Mouse (Mus musculus) activated CD4-positive, CD25-positive, alpha-beta regulatory T cell, adult 4 months (primary cell): ENCODE results near the gene Gpr37l1. TPM values are rescaled to one million over a fixed set of nuclear protein-coding genes. Genes with fewer than 3 reads are reported as not detected.
A peak's percentile ranks its signal among the peaks of the same experiment; 100 is the strongest.

Source experiments
- ATAC-seq: one replicate; pipeline ENCODE4 v1.8.0; 2017
- polyA plus RNA-seq, 2 experiments: library from polyadenylated mRNA; unstranded; fragments of 100-300 nt; shearing (Covaris generic); gene quantifications; one replicate each; pipeline ENCODE4 v1.2.1; 2017

The Gpr37l1 gene
- polyA plus RNA-seq, 2 experiments from 2014 or later, result not detected

- ATAC-seq, result no peak
Measured at GRCm38 (mm10) chr1:135181880-135182623, 14.6 kb upstream of the Gpr37l1 start.

- no peak for ATAC-seq
Measured at GRCm38 (mm10) chr1:135181275-135181674, 13.8 kb upstream of the Gpr37l1 start.

GRCm38 (mm10) chr1:135180830-135181229, 13.3 kb upstream of the Gpr37l1 start:
- no peak for ATAC-seq

GRCm38 (mm10) chr1:135178863-135179262, 11.4 kb upstream of the Gpr37l1 start:
- no peak for ATAC-seq

- no peak for ATAC-seq
Measured at GRCm38 (mm10) chr1:135177724-135178123, 10.2 kb upstream of the Gpr37l1 start.

- ATAC-seq, result no peak
Measured at GRCm38 (mm10) chr1:135175176-135175575, 7.7 kb upstream of the Gpr37l1 start.

- no peak for ATAC-seq
Measured at GRCm38 (mm10) chr1:135173311-135173710, 5.8 kb upstream of the Gpr37l1 start.

- no peak for ATAC-seq
Measured at GRCm38 (mm10) chr1:135171984-135172383, 4.5 kb upstream of the Gpr37l1 start.

- no peak for ATAC-seq
Measured at GRCm38 (mm10) chr1:135171202-135171601, 3.7 kb upstream of the Gpr37l1 start.

- no peak for ATAC-seq
Measured at GRCm38 (mm10) chr1:135170299-135170698, 2.8 kb upstream of the Gpr37l1 start.

- no peak for ATAC-seq
Measured at GRCm38 (mm10) chr1:135169556-135170224, 2.2 kb upstream of the Gpr37l1 start.

- ATAC-seq, result no peak
Measured at GRCm38 (mm10) chr1:135168453-135169200, 1.1 kb upstream of the Gpr37l1 start.

- ATAC-seq, result no peak
Measured at GRCm38 (mm10) chr1:135162720-135163119, 4.8 kb downstream of the Gpr37l1 start.

GRCm38 (mm10) chr1:135160411-135161050, 7.0 kb downstream of the Gpr37l1 start:
- no peak for ATAC-seq

- ATAC-seq, result no peak
Measured at GRCm38 (mm10) chr1:135159556-135160123, 7.8 kb downstream of the Gpr37l1 start.

GRCm38 (mm10) chr1:135159074-135159473, 8.4 kb downstream of the Gpr37l1 start:
- no peak for ATAC-seq

GRCm38 (mm10) chr1:135158633-135159032, 8.8 kb downstream of the Gpr37l1 start:
- no peak for ATAC-seq

GRCm38 (mm10) chr1:135156300-135156699, 11.2 kb downstream of the Gpr37l1 start:
- ATAC-seq, result no peak

- ATAC-seq, result peak; percentile 80
Measured at GRCm38 (mm10) chr1:135154411-135154959, 13.0 kb downstream of the Gpr37l1 start.

- no peak for ATAC-seq
Measured at GRCm38 (mm10) chr1:135154011-135154410, 13.5 kb downstream of the Gpr37l1 start.

- ATAC-seq, result no peak
Measured at GRCm38 (mm10) chr1:135148996-135149395, 18.5 kb downstream of the Gpr37l1 start.

GRCm38 (mm10) chr1:135148476-135148875, 19.0 kb downstream of the Gpr37l1 start:
- no peak for ATAC-seq
